Mouse (Mus musculus): Measurements from ENCODE around the gene Vamp4. TPM values are rescaled to one million over a fixed set of nuclear protein-coding genes. Genes with fewer than 3 reads are reported as not detected.
"Not testable (repeated sequence)": the region's sequence is repeated elsewhere in the genome, so short reads cannot be mapped to it uniquely, and the experiment has no call there.

Vamp4 gene
- polyA plus RNA-seq, 1 experiment from 2014 or later, result 79.5 TPM

GRCm38 (mm10) chr1:162628326-162628725 lies 58.0 kb downstream of the Vamp4 start:
- not testable (repeated sequence) for H3K27ac ChIP-seq (ENCODE audit: low read depth, low read length); H3K4me2 ChIP-seq (ENCODE audit: low read depth, low read length); H3K27me3 ChIP-seq (ENCODE audit: control insufficient read depth, insufficient read depth, low read length); H3K4me3 ChIP-seq (ENCODE audit: low read depth, low read length); H3K9ac ChIP-seq (replicated peaks; ENCODE audit: low read depth, low read length); H3K36me3 ChIP-seq (ENCODE audit: control insufficient read depth, insufficient read depth, low read length); H3K9me3 ChIP-seq (ENCODE audit: control insufficient read depth, low read length); H3K4me1 ChIP-seq (ENCODE audit: control insufficient read depth, insufficient read depth, low read length); ATAC-seq (ENCODE audit: low read depth)
- 96% methylated on average over 15 of the region's 15 CpGs for WGBS

DNA sequence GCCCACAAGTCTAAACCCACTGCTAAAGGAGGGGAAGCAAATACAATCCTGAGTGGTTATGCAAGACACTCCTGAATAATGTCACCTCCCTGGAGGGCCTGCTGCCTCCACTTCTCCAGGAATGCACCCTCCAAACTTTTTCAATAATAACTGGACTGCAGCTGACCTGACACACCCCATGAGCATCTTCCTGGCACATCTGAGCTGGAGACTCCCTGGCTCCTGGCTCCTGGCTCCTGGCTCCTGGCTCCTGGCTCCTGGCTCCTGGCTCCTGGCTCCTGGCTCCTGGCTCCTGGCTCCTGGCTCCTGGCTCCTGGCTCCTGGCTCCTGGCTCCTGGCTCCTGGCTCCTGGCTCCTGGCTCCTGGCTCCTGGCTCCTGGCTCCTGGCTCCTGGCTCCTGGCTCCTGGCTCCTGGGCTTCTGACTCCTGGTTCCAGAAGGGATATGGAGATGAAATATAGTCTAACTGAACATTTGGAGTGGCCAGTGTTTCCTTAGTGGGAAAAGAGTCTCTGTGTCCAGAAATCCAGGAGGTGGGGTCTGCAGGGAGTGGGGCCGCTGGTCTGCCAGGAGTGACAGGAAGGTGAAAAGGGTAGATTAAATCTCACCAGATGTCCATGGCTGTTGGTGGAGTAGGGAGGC lies 65.1 kb downstream of the Vamp4 start:
- not testable (repeated sequence) for H3K4me1 ChIP-seq (ENCODE audit: control insufficient read depth, insufficient read depth, low read length); H3K4me3 ChIP-seq (ENCODE audit: low read depth, low read length); H3K27me3 ChIP-seq (ENCODE audit: control insufficient read depth, insufficient read depth, low read length); ATAC-seq (ENCODE audit: low read depth); H3K27ac ChIP-seq (ENCODE audit: low read depth, low read length); H3K9ac ChIP-seq (replicated peaks; ENCODE audit: low read depth, low read length); H3K4me2 ChIP-seq (ENCODE audit: low read depth, low read length); H3K9me3 ChIP-seq (ENCODE audit: control insufficient read depth, low read length); H3K36me3 ChIP-seq (ENCODE audit: control insufficient read depth, insufficient read depth, low read length)
- 68% methylated on average over 1 of the region's 1 CpGs for WGBS

DNA sequence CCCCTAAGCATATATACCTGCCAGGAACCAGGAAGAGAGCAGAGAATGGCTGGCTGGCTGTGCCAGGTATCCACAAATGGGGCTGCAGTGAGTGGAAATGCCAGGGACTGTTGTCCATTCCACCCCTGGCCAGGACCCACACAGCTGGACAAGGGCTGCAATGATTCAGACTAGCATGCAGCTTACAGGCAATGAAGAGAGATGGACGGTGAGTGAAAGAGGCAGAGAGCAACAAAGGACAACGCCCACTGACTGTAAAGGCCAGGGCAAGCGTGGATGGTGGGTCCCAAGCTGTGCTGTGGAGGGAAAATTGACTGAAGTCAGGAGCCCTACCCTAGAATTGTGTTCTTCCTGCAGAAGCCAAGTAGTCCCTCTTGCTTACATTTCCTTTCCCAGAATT lies 66.2 kb downstream of the Vamp4 start:
- Histone ChIP-seq H3K4me1 (ENCODE audit: control insufficient read depth, insufficient read depth, low read length) (no peaks in the 10 kb centered on the region), H3K9me3 (ENCODE audit: control insufficient read depth, low read length) (no peaks in the 10 kb centered on the region), H3K9ac (replicated peaks; ENCODE audit: low read depth, low read length) (no peak overlapping the region), H3K36me3 (ENCODE audit: control insufficient read depth, insufficient read depth, low read length) (no peaks in the 10 kb centered on the region), H3K27ac (ENCODE audit: low read depth, low read length) (no peak overlapping the region), H3K27me3 (ENCODE audit: control insufficient read depth, insufficient read depth, low read length) (no peaks in the 10 kb centered on the region), H3K4me2 (ENCODE audit: low read depth, low read length) (no peak overlapping the region), H3K4me3 (ENCODE audit: low read depth, low read length) (no peak overlapping the region)
- ATAC-seq (ENCODE audit: low read depth), result no peak
- 60% methylated on average over 3 of the region's 3 CpGs for WGBS

GRCm38 (mm10) chr1:162638535-162638934 lies 68.2 kb downstream of the Vamp4 start:
- Histone ChIP-seq H3K4me2 (ENCODE audit: low read depth, low read length) (no peak overlapping the region), H3K27ac (ENCODE audit: low read depth, low read length) (no peak overlapping the region), H3K4me3 (ENCODE audit: low read depth, low read length) (no peak overlapping the region), H3K9me3 (ENCODE audit: control insufficient read depth, low read length) (no peaks in the 10 kb centered on the region), H3K4me1 (ENCODE audit: control insufficient read depth, insufficient read depth, low read length) (no peaks in the 10 kb centered on the region), H3K36me3 (ENCODE audit: control insufficient read depth, insufficient read depth, low read length) (no peaks in the 10 kb centered on the region), H3K9ac (replicated peaks; ENCODE audit: low read depth, low read length) (no peak overlapping the region), H3K27me3 (ENCODE audit: control insufficient read depth, insufficient read depth, low read length) (no peaks in the 10 kb centered on the region)
- 87% methylated on average over 4 of the region's 4 CpGs for WGBS
- ATAC-seq (ENCODE audit: low read depth), result no peak

DNA sequence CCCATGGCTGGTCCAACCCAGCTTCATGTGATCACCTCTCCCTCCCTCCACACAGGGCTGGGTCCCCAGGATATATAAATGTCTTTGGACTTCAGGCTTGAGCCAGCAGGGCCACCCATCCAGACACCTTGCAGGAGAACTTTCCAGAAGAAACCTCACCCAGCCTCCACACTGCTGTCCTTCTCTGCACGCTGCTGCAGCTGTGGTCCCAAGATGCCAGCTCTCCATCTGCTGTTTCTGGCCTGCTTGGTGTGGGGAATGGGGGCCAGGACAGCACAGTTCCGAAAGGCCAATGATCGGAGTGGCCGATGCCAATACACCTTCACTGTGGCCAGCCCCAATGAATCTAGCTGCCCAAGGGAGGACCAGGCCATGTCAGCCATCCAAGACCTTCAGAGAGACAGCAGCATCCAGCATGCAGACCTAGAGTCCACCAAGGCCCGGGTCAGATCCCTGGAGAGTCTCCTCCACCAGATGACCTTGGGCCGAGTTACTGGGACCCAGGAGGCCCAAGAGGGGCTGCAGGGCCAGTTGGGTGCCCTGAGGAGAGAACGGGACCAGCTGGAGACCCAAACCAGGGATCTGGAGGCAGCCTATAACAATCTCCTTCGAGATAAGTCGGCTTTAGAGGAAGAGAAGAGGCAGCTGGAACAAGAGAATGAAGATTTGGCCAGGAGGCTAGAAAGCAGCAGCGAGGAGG lies 68.9 kb downstream of the Vamp4 start, which contains the start of gene Myoc:
TSS of gene Myoc (plus strand) at position 105 of the 700 bp plus-strand sequence.
- Histone ChIP-seq H3K27me3 (ENCODE audit: control insufficient read depth, insufficient read depth, low read length) (no peaks in the 10 kb centered on the region), H3K9ac (replicated peaks; ENCODE audit: low read depth, low read length) (no peak within 1 kb of the TSS), H3K4me1 (ENCODE audit: control insufficient read depth, insufficient read depth, low read length) (no peaks in the 10 kb centered on the region), H3K9me3 (ENCODE audit: control insufficient read depth, low read length) (no peaks in the 10 kb centered on the region), H3K4me3 (ENCODE audit: low read depth, low read length) (no peak within 1 kb of the TSS), H3K27ac (ENCODE audit: low read depth, low read length) (no peak within 1 kb of the TSS), H3K4me2 (ENCODE audit: low read depth, low read length) (no peak within 1 kb of the TSS), H3K36me3 (ENCODE audit: control insufficient read depth, insufficient read depth, low read length) (no peaks in the 10 kb centered on the region)
- WGBS, result 88% methylated on average over 10 of the region's 10 CpGs
- no peak for ATAC-seq (ENCODE audit: low read depth)

- H3K4me1 ChIP-seq (ENCODE audit: control insufficient read depth, insufficient read depth, low read length), result no peaks in the 10 kb centered on the region
- no peaks in the 10 kb centered on the region for H3K9me3 ChIP-seq (ENCODE audit: control insufficient read depth, low read length)
- no peak overlapping the region for H3K4me3 ChIP-seq (ENCODE audit: low read depth, low read length)
- no peak overlapping the region for H3K9ac ChIP-seq (replicated peaks; ENCODE audit: low read depth, low read length)
- H3K27ac ChIP-seq (ENCODE audit: low read depth, low read length), result no peak overlapping the region
- 91% methylated on average over 1 of the region's 1 CpGs for WGBS
- no peak overlapping the region for H3K4me2 ChIP-seq (ENCODE audit: low read depth, low read length)
- no peaks in the 10 kb centered on the region for H3K36me3 ChIP-seq (ENCODE audit: control insufficient read depth, insufficient read depth, low read length)
- ATAC-seq (ENCODE audit: low read depth), result no peak
- no peaks in the 10 kb centered on the region for H3K27me3 ChIP-seq (ENCODE audit: control insufficient read depth, insufficient read depth, low read length)
Measured at GRCm38 (mm10) chr1:162639861-162640260, 69.5 kb downstream of the Vamp4 start.

GRCm38 (mm10) chr1:162642591-162642990 lies 72.3 kb downstream of the Vamp4 start:
- Histone ChIP-seq H3K4me1 (ENCODE audit: control insufficient read depth, insufficient read depth, low read length) (no peaks in the 10 kb centered on the region), H3K9ac (replicated peaks; ENCODE audit: low read depth, low read length) (no peak overlapping the region), H3K9me3 (ENCODE audit: control insufficient read depth, low read length) (no peaks in the 10 kb centered on the region), H3K36me3 (ENCODE audit: control insufficient read depth, insufficient read depth, low read length) (no peaks in the 10 kb centered on the region), H3K27me3 (ENCODE audit: control insufficient read depth, insufficient read depth, low read length) (no peaks in the 10 kb centered on the region), H3K4me2 (ENCODE audit: low read depth, low read length) (no peak overlapping the region), H3K4me3 (ENCODE audit: low read depth, low read length) (no peak overlapping the region), H3K27ac (ENCODE audit: low read depth, low read length) (no peak overlapping the region)
- ATAC-seq (ENCODE audit: low read depth), result no peak
- 75% methylated on average over 3 of the region's 3 CpGs for WGBS

DNA sequence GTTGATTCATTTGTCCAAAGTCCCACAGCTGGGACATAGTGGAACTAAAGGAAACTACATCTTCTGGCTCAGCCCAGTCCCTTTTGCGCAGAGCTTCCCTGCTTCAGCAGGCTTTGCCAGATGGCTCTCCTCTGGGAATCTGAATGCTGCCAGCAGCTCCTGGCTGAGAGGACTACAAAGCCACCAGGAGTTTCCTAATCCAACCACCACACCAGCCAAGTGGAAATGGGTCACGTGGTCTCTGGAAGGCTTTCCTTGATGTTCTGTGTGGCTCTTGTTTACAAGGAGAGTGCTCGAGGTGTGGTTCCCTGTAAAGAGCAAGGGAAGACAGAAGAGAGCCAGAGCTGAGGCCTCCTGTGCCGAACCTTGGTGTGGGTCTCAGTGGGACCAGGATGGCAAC lies 73.4 kb downstream of the Vamp4 start:
- Histone ChIP-seq H3K27ac (ENCODE audit: low read depth, low read length) (no peak overlapping the region), H3K4me3 (ENCODE audit: low read depth, low read length) (no peak overlapping the region), H3K4me1 (ENCODE audit: control insufficient read depth, insufficient read depth, low read length) (no peaks in the 10 kb centered on the region), H3K9me3 (ENCODE audit: control insufficient read depth, low read length) (no peaks in the 10 kb centered on the region), H3K9ac (replicated peaks; ENCODE audit: low read depth, low read length) (no peak overlapping the region), H3K4me2 (ENCODE audit: low read depth, low read length) (no peak overlapping the region), H3K27me3 (ENCODE audit: control insufficient read depth, insufficient read depth, low read length) (no peaks in the 10 kb centered on the region), H3K36me3 (ENCODE audit: control insufficient read depth, insufficient read depth, low read length) (no peaks in the 10 kb centered on the region)
- ATAC-seq (ENCODE audit: low read depth), result no peak
- 57% methylated on average over 4 of the region's 4 CpGs for WGBS

GRCm38 (mm10) chr1:162646083-162646686 lies 75.9 kb downstream of the Vamp4 start:
- no peak overlapping the region for H3K4me3 ChIP-seq (ENCODE audit: low read depth, low read length)
- no peak for ATAC-seq (ENCODE audit: low read depth)
- WGBS, result 80% methylated on average over 10 of the region's 10 CpGs
- no peak overlapping the region for H3K9ac ChIP-seq (replicated peaks; ENCODE audit: low read depth, low read length)
- no peaks in the 10 kb centered on the region for H3K4me1 ChIP-seq (ENCODE audit: control insufficient read depth, insufficient read depth, low read length)
- no peaks in the 10 kb centered on the region for H3K36me3 ChIP-seq (ENCODE audit: control insufficient read depth, insufficient read depth, low read length)
- no peak overlapping the region for H3K4me2 ChIP-seq (ENCODE audit: low read depth, low read length)
- H3K9me3 ChIP-seq (ENCODE audit: control insufficient read depth, low read length), result no peaks in the 10 kb centered on the region
- no peak overlapping the region for H3K27ac ChIP-seq (ENCODE audit: low read depth, low read length)
- H3K27me3 ChIP-seq (ENCODE audit: control insufficient read depth, insufficient read depth, low read length), result no peaks in the 10 kb centered on the region
